Mouse (Mus musculus) WW6 (cell line): ENCODE results near the gene Moap1.

Source experiments
- DNase-seq: peaks from one replicate; pipeline ENCODE4 v3.0.0-alpha.2; 2013; ENCODE audit warnings: low read depth, low spot score

Moap1 gene

DNA sequence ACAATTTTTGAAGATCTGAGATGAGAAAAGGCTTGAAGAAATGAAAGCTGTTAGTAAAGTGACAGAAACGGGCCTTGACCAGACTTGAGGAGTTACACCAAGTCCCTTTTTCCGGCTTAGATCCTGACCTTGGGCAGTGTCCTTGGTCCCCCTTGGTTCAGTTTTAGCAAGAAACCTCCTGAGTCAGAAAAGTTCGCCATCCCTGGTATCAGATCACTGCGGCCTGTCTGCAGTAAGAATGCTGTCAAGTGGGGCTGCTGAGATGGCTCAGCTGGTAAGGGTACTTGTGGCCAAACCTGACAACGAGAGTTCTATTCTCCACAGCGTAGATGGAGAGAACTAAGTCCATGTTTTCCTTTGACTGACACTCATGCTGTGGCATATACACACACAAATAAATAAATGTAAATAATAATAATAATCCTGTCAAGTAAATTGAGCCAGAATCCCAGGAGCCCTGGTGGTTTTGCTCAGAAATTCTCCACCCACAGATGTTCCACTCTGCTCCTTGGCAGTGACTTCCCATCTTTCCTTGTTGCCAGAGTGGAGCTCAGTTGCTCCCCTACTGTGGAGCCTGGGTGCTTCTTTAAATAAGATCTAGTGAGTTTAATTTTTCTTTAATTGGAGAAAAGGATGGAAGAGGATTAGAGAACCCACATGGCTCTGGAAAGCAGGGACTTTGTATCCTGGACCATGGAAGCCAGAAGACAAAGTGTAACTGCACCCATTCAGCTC lies 37.4 kb downstream of the Moap1 start:
- DNase-seq, result no peak

DNA sequence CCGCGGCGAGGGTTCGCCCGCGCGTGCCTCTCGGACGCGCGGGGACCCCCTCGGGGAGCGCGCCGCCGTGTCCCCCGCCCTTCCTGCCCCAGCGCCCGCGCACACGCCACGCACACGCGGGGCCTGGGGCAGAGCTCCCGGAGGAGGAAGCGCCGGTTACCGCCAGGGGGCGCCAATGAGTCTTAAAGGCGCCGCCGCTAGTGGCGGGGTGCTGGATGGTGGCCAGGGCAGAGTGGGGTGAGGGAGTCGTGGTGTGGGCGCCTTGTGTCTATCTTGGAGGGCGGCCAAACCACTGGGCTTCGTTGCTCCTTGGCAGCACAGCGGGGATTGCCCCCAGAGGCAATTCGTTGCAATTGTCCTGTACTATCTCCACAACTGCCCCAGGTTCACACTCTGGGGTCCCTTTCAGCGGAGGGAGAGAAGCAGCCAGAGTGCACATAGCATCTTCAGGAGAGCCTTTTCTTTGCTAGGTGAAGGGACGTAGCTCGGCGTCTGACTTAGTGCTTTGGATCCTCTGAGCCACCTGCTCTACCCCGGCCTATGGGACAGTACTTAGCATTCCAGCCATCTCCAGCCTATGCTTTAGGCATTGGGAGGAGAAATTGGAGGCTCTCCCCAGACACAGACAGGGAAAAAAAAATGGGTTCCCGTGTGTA lies 38.1 kb downstream of the Moap1 start:
- DNase-seq, result no peak

DNA sequence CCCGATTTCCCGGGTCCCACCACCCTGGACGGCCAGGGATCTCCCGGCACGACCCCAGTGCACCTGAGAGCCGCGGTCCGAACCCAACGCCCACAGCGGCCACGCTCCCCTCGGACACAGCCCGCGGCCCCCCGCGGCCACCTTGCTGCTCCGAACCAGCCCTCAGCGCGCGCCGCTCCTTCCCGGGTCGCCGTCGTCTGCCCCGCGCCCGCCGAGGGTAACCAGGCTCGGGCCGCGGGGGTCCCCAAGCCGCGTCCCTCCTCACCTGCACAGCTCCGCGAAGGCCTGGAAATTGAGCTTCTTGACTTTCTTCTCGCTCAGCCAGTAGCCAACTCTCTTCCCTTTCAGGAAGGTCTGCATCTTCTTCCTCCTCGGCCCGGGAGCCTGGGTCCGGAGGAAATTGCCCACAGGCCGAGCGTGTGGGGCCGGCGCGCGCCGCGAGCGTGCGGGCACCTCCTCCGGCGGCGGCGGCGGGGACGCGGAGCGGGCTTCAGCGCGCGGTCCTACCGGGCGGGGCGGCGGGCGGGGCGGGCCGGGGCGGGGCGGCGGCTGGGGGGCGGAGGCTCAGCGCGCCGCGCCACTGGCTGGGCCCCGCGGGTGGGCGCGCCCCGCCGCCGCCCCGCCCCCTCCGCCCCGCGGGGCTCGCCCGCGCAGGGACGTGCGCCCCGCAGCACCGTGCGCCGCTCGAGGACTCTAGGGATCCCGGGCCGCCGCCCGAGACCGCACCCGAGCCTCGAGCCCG lies 38.8 kb downstream of the Moap1 start, which contains the start of gene Itpk1:
Itpk1 (minus strand) TSS at position 474 of the 742 bp plus-strand sequence.
- DNase-seq, result no peak

DNA sequence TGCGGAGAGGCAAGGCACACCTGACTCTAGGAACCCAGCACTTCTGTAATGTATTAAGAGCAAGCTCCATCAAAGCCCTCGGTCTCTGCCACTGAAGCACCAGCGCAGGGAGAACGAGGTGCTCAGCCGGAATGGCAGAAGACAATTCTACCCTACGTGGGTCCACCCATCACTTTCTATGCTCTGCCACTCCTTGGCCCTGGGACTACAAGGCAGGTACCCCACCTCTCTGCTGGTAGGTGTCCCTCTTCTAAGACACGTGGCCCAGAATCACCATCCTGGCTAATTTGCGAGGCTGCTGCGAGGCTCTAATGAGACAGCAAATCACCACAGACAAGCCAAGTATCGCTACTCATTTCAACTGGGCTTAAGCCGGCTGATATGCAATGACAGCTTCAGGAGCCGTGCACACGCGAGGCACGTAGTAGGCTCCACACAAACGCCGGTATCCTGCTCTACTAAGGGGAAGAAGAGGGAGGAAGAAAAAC lies 39.5 kb downstream of the Moap1 start:
- no peak for DNase-seq

DNA sequence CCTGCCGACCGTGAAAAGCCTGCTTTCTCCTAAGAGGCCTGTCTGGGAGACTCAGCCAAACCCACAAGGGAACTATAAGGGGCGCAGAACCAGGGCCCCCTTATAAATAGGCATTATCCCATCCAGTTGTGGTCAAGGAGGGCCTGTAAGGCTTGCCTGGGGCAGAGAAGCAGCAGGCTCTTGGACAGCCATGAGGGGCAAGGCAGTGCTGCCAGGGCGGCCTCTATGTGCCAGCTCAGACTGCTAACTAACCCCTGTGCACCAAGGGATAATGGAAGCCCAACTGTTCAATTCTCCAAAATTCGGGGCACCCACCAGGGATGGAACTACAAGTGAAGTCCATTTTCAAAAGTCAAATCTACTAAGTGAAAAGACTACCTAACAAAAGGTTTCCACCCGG lies 40.0 kb downstream of the Moap1 start:
- DNase-seq, result no peak

DNA sequence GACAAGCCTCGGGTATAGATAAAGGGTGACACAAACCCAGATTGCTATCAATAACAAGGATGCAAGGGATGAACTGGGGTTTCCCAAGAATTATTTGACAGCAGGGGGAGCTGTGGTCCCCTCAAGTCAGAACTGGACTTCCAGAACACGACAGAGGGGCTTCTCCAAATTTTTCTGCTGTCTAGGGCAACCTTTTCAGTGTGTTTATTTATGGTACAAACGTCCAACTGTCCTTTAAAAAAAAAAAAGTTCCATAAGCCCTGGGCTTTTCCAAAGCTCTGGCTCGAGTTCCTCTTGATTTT lies 40.4 kb downstream of the Moap1 start:
- no peak for DNase-seq

DNA sequence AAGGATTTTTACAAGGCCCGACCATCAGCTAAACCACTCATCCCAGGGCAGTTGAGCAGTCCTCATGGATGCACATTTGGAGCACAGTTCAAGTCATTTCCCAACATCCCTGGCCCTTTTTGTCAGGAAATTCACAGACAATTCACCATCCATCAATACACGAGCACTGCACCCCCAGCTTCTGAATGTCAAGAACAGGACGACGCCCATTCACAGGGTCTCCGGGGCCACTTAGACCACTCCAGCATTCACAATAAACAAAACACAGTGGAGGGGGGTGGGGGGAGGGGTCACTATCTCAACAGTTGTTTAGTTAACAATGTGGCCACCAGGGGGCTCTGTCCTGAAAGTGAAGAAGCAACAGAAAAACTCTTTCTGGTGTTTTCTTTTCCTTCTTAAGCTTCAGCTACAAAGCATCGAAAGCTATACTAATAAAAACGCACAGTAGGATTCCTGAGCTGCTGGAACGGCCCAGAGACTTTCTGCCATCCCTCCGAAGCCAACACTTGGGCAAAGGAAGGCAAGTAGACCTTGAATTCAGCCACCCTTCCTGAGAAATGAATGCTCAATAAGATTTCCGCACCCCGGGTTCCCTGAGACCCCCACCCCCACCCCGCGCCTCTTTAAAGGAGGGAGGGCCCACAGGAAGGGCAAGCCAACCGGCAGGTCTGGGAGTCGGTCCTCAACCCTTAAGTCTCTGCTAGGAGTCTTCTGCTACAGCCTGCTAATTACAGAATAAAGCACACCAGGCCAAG lies 40.9 kb downstream of the Moap1 start:
- DNase-seq, result peak; percentile 54

DNA sequence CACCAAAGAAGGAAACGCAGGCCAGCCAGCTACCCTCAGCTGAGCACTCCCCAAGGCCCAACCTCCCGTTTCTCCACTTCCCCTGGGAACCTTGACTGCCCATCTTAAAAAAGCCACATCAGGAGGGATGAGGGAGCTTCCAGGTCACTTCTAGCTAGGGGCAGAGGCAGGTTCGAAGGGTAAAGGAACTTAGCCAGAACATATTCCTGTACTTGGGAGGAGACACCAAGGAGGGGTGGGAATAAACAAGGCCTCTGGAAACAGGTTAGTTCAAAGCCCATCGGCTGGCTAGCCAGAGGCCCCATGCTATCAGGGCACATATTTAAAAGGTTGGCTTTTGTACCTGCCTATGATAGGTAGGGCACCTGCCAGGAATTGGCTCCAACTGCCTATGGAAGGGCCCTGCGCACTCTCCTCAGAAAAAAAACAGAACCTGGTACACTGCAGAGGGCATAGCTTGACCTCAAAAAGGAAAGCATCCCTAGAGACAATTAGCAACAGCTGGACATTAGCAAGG lies 41.7 kb downstream of the Moap1 start:
- DNase-seq, result no peak

DNA sequence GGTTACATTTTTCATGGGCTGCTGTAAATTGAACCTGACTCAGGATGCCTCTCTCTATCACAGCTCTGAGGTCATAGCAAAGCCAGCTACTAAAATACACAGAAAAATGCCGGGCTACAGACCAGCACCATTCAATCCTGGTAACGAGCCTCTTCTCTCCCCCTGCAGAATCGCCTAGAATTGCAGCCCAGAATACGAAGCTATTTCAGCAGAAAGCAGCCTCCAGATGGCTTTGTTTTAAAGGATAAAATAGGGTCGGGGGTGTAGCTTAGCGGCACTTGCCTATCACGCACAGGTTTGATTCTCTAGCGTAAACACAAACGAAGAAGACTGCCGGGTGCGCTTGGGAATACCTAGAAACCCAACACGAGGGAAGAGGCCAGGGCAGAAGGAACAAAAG lies 43.0 kb downstream of the Moap1 start:
- DNase-seq, result no peak

DNA sequence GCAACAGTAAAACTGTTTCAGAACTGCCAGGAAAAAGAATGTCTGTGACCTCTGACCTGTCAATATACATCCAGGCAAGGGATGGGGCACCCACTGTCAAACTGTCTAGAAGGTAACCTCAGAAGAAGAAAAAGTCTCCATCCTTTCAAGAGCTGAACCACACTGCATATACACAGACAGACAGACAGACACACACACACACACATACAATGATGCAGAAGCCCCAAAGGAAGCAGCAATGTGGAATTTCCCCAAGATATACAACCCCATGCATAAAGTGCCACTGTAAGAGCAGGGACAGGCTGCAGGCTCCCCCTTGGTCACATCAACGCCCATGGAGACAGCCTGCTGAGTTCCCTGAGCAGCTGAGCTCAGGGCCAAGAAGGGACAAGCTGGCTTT lies 44.3 kb downstream of the Moap1 start:
- DNase-seq, result no peak

DNA sequence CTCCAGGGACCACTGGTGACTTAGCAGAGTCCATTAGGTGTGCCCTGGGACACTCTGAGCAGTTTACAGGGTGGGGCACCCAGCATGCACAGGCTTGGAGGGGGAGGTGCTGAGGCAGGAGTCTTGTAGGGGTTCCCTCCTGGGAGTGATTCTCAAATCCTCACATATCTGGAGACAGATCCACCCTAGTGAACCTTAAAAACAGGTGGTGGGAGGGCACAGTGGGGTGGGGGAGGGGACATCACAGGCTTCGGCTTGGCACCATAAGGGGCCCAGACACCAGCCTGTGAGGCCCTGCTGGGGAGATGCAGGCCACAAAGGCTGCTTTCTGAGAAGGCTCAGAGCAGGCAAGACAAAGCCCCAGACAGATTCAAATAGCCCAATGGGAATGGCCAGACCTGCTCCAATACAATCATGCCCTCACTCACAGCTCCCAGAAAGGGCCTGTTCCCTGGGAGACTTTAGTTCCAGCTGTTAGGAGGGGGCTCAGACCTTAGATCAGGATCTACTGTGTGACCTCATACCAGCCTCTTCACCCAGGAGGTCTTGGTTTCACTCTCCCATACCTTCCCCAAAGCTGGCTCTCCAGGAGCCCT lies 45.3 kb downstream of the Moap1 start:
- DNase-seq, result no peak

DNA sequence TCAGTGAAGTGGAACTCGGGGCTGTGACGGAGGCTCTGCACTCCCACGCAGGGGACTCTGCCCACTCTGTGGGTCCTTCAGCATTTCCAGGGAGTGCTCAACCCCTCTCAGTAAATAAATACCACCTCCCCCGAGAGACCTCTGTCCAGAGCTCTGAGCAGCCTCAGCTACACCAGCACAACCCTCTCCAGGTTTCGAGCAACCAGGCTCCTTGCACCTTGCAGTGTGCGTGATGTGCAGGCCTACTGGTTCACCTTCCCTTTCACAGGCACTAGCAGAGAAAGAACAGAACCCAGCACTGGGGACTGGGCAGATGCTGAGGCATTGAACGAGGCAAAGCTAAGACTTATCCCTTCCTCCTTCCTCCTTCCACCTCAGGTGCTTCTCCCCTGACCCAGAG lies 46.1 kb downstream of the Moap1 start:
- no peak for DNase-seq

DNA sequence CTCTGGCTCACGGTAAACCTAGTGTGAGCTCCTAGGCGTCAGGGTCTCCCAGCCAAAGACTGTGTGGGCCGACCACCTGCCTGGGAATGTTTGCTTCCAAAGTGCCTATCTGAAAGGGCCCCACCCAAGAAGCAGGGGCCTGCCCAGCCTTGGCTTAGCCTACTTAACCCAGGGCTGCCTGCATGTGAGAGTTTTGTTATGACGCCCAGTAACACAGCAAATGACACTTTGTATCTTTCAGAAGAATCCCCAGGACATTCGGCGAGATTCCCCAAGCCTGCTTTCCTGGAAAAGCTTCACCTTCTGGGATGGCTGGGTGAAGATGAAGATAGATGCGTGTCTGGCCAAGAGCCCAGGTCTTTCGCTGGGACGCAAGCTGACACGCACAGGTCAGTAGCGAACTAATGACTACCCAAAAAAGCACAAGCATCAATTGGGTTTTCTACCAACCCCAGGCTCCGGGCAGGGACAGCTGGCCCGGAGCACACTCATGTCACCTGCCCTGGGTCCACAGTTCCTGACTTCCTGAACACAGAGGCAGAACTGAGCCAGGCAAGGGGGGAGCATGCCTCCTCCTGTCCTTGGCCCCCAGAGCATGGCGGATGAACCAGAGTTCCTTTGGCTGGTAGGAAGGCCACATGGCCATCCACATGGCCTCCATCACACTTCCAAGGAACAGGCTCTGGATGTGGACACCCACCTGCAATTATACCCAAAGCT lies 46.7 kb downstream of the Moap1 start:
- no peak for DNase-seq

DNA sequence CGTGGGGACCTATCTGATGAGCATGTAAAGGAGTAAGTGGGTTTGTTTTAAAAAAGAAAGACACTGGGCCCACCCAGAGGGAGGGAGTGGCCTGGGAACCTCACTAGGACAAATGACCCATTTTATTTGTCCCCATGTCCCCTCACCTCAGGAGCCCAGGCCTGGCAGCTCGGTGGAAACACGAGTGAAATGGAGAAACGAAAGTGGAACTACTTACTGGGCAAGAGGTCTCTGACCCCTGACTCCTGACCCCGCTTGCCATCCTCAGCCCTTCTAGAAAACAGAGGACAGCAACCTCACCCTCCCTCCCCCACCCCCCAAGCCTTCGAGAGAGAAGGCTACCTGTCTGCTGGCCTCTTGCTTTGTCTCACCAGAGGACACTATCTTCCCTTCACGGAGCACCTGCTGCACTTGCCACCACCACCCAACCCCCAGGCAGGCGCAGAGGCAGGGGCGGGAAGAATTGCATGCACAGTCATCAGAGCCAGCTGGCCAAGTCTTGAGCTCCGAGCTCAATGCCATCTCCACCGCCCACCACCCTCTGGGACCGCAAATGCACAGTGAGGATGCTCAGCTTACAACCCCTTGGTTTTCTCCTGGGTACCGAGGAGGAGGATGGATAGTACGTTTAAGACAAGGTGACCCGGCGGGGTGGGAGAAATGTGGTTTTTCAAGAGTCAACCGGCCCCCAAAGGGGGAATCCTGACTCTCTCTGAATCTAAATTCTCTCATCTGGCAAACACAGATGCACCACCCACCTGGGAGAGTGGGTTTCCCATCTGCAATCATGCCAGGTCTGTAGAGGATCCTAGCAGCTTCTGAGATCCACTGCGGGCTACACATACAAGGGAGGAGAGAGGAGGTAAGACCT lies 47.9 kb downstream of the Moap1 start:
- DNase-seq, result no peak
